Mouse (Mus musculus) heart, adult 2 months (tissue): ENCODE results near the gene Rpl23a.

Source experiments
- CTCF ChIP-seq: fragments of 200-600 bp; IDR thresholded peaks from 2 replicates; pipeline ENCODE4 v1.8.1; 2022; ENCODE audit warnings: antibody characterized with exemption, mild to moderate bottlenecking, moderate library complexity
- EP300 ChIP-seq: fragments of 200-500 bp; IDR thresholded peaks from 2 replicates; pipeline ENCODE4 v1.6.1; 2011; ENCODE audit warnings: low read depth, low read length, control low read depth; ENCODE audit not compliant: insufficient read depth
- POLR2A ChIP-seq: fragments of 200-500 bp; IDR thresholded peaks from 2 replicates; pipeline ENCODE4 v1.6.1; 2011; ENCODE audit warnings: mild to moderate bottlenecking, low read depth, low read length, control low read depth; ENCODE audit not compliant: insufficient read depth

DNA sequence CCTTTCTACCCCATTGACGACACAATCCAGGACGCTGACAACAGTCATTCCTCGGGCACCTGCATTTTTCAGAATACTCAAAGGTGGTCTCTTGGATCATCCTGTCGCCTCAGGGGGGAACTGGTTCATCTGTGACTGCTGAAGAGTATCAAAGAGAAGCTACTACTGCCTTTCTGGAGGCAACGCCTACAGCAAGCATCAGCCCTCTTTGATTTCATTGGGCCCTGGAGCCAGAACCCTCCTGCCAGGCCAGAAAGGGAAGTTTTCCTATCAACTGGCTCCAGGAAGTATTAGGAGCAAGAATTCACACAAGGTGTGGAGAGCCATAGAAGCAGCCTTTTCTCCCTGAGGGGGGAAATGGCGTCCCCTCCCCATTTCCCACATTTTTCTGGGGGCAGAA, 16.7 kb downstream of the Rpl23a start:
- TF ChIP-seq CTCF (no peak), POLR2A (no peak), EP300 (no peak)
